Mouse (Mus musculus): ENCODE measurements around the gene Trpv5. TPM values are rescaled to one million over a fixed set of nuclear protein-coding genes. Genes with fewer than 3 reads are reported as not detected.

Trpv5 gene
- not detected in 2 replicates for polyA plus RNA-seq (2015; fragmentation: Nextera tagmentation; extraction: Ambion mirVana)

- 72% methylated on average over 1 of the region's 1 CpGs for WGBS
- H3K4me3 ChIP-seq = no peak within 1 kb of the TSS
- H3K36me3 ChIP-seq = no peaks in the 10 kb centered on the region
- H3K4me1 ChIP-seq = no peaks in the 10 kb centered on the region
- no peaks in the 10 kb centered on the region for H3K9me3 ChIP-seq
- ATAC-seq (ENCODE audit: borderline replicate concordance, extremely low read depth, low FRiP score, low TSS enrichment) = no peak
- H3K27me3 ChIP-seq = no peaks in the 10 kb centered on the region
- no peak within 1 kb of the TSS for H3K9ac ChIP-seq
- no peak within 1 kb of the TSS for H3K4me2 ChIP-seq
- H3K27ac ChIP-seq = no peak within 1 kb of the TSS
Observed at GRCm38 (mm10) chr6:41680669-41681068, at the start of gene Trpv5. TSS of gene Trpv5 (minus strand) at chr6:41680769.

- Histone ChIP-seq H3K4me1 (no peaks in the 10 kb centered on the region), H3K9me3 (no peaks in the 10 kb centered on the region), H3K4me2 (no peak overlapping the region), H3K27me3 (no peaks in the 10 kb centered on the region), H3K36me3 (no peaks in the 10 kb centered on the region), H3K9ac (no peak overlapping the region), H3K27ac (no peak overlapping the region), H3K4me3 (no peak overlapping the region)
- 56% methylated on average over 1 of the region's 1 CpGs for WGBS
- no peak for ATAC-seq (ENCODE audit: borderline replicate concordance, extremely low read depth, low FRiP score, low TSS enrichment)
Observed at GRCm38 (mm10) chr6:41727989-41728609, 47.5 kb upstream of the Trpv5 start.

- H3K27ac ChIP-seq = no peak overlapping the region
- H3K9me3 ChIP-seq = no peaks in the 10 kb centered on the region
- H3K27me3 ChIP-seq = no peaks in the 10 kb centered on the region
- H3K4me2 ChIP-seq = no peak overlapping the region
- 73% methylated on average over 2 of the region's 2 CpGs for WGBS
- no peak overlapping the region for H3K4me3 ChIP-seq
- no peak overlapping the region for H3K9ac ChIP-seq
- no peaks in the 10 kb centered on the region for H3K4me1 ChIP-seq
- no peaks in the 10 kb centered on the region for H3K36me3 ChIP-seq
- ATAC-seq (ENCODE audit: borderline replicate concordance, extremely low read depth, low FRiP score, low TSS enrichment) = no peak
Observed at GRCm38 (mm10) chr6:41721430-41721829, 40.9 kb upstream of the Trpv5 start.

- Histone ChIP-seq H3K9me3 (no peaks in the 10 kb centered on the region), H3K4me1 (no peaks in the 10 kb centered on the region), H3K27ac (no peak overlapping the region), H3K4me3 (no peak overlapping the region), H3K9ac (no peak overlapping the region), H3K27me3 (no peaks in the 10 kb centered on the region), H3K4me2 (no peak overlapping the region), H3K36me3 (no peaks in the 10 kb centered on the region)
- no peak for ATAC-seq (ENCODE audit: borderline replicate concordance, extremely low read depth, low FRiP score, low TSS enrichment)
- WGBS = 68% methylated on average over 1 of the region's 1 CpGs
Observed at GRCm38 (mm10) chr6:41710281-41710680, 29.7 kb upstream of the Trpv5 start.

- H3K4me1 ChIP-seq = no peaks in the 10 kb centered on the region
- WGBS = 84% methylated on average over 7 of the region's 7 CpGs
- no peaks in the 10 kb centered on the region for H3K9me3 ChIP-seq
- H3K36me3 ChIP-seq = no peaks in the 10 kb centered on the region
- H3K27ac ChIP-seq = no peak overlapping the region
- no peak overlapping the region for H3K4me2 ChIP-seq
- no peak overlapping the region for H3K9ac ChIP-seq
- no peaks in the 10 kb centered on the region for H3K27me3 ChIP-seq
- no peak for ATAC-seq (ENCODE audit: borderline replicate concordance, extremely low read depth, low FRiP score, low TSS enrichment)
- no peak overlapping the region for H3K4me3 ChIP-seq
Observed at GRCm38 (mm10) chr6:41706275-41706674, 25.7 kb upstream of the Trpv5 start.

- H3K9ac ChIP-seq = no peak within 1 kb of the TSS
- no peak within 1 kb of the TSS for H3K4me2 ChIP-seq
- 24% methylated on average over 1 of the region's 1 CpGs for WGBS
- no peak within 1 kb of the TSS for H3K27ac ChIP-seq
- no peaks in the 10 kb centered on the region for H3K36me3 ChIP-seq
- ATAC-seq (ENCODE audit: borderline replicate concordance, extremely low read depth, low FRiP score, low TSS enrichment) = peak; percentile 78; the same call in 1 of the 2 replicates
- H3K4me3 ChIP-seq = no peak within 1 kb of the TSS
- H3K27me3 ChIP-seq = no peaks in the 10 kb centered on the region
- no peaks in the 10 kb centered on the region for H3K9me3 ChIP-seq
- H3K4me1 ChIP-seq = no peaks in the 10 kb centered on the region
Observed at GRCm38 (mm10) chr6:41704123-41704522, 23.6 kb upstream of the Trpv5 start, which contains the start of gene Kel. TSS of gene Kel (minus strand) at chr6:41704339.

GRCm38 (mm10) chr6:41702928-41703327 lies 22.4 kb upstream of the Trpv5 start:
- 76% methylated on average over 2 of the region's 2 CpGs for WGBS
- no peak overlapping the region for H3K9ac ChIP-seq
- no peaks in the 10 kb centered on the region for H3K36me3 ChIP-seq
- H3K9me3 ChIP-seq = no peaks in the 10 kb centered on the region
- no peaks in the 10 kb centered on the region for H3K4me1 ChIP-seq
- ATAC-seq (ENCODE audit: borderline replicate concordance, extremely low read depth, low FRiP score, low TSS enrichment) = peak; percentile 46; the same call in 1 of the 2 replicates
- no peak overlapping the region for H3K4me3 ChIP-seq
- no peak overlapping the region for H3K27ac ChIP-seq
- H3K27me3 ChIP-seq = no peaks in the 10 kb centered on the region
- no peak overlapping the region for H3K4me2 ChIP-seq

GRCm38 (mm10) chr6:41701245-41701644 lies 20.7 kb upstream of the Trpv5 start:
- H3K4me2 ChIP-seq = no peak overlapping the region
- H3K4me1 ChIP-seq = no peaks in the 10 kb centered on the region
- ATAC-seq (ENCODE audit: borderline replicate concordance, extremely low read depth, low FRiP score, low TSS enrichment) = no peak
- H3K36me3 ChIP-seq = no peaks in the 10 kb centered on the region
- H3K27me3 ChIP-seq = no peaks in the 10 kb centered on the region
- no peaks in the 10 kb centered on the region for H3K9me3 ChIP-seq
- no peak overlapping the region for H3K27ac ChIP-seq
- H3K4me3 ChIP-seq = no peak overlapping the region
- no peak overlapping the region for H3K9ac ChIP-seq
- 57% methylated on average over 1 of the region's 1 CpGs for WGBS

- no peak for ATAC-seq (ENCODE audit: borderline replicate concordance, extremely low read depth, low FRiP score, low TSS enrichment)
- WGBS = 82% methylated on average over 1 of the region's 1 CpGs
Observed at GRCm38 (mm10) chr6:41694407-41694806, 13.8 kb upstream of the Trpv5 start.

GRCm38 (mm10) chr6:41692200-41692599 lies 11.6 kb upstream of the Trpv5 start:
- Histone ChIP-seq H3K9ac (no peak overlapping the region), H3K4me3 (no peak overlapping the region), H3K27ac (no peak overlapping the region), H3K36me3 (no peaks in the 10 kb centered on the region), H3K9me3 (no peaks in the 10 kb centered on the region), H3K4me2 (no peak overlapping the region), H3K4me1 (no peaks in the 10 kb centered on the region), H3K27me3 (no peaks in the 10 kb centered on the region)
- no peak for ATAC-seq (ENCODE audit: borderline replicate concordance, extremely low read depth, low FRiP score, low TSS enrichment)

More at GRCm38 (mm10) chr6:41694407-41694806, 13.8 kb upstream of the Trpv5 start:
- Histone ChIP-seq H3K4me2 (no peak overlapping the region), H3K9ac (no peak overlapping the region), H3K4me1 (no peaks in the 10 kb centered on the region), H3K9me3 (no peaks in the 10 kb centered on the region), H3K27ac (no peak overlapping the region), H3K27me3 (no peaks in the 10 kb centered on the region), H3K4me3 (no peak overlapping the region), H3K36me3 (no peaks in the 10 kb centered on the region)

GRCm38 (mm10) chr6:41685596-41685995 lies 5.0 kb upstream of the Trpv5 start:
- H3K27me3 ChIP-seq = no peaks in the 10 kb centered on the region
- no peaks in the 10 kb centered on the region for H3K36me3 ChIP-seq
- H3K27ac ChIP-seq = no peak overlapping the region
- no peak overlapping the region for H3K4me3 ChIP-seq
- no peaks in the 10 kb centered on the region for H3K4me1 ChIP-seq
- no peaks in the 10 kb centered on the region for H3K9me3 ChIP-seq
- H3K9ac ChIP-seq = no peak overlapping the region
- no peak for ATAC-seq (ENCODE audit: borderline replicate concordance, extremely low read depth, low FRiP score, low TSS enrichment)
- no peak overlapping the region for H3K4me2 ChIP-seq
- 80% methylated on average over 3 of the region's 3 CpGs for WGBS

- no peaks in the 10 kb centered on the region for H3K4me1 ChIP-seq
- H3K27ac ChIP-seq = no peak overlapping the region
- WGBS = 57% methylated on average over 5 of the region's 5 CpGs
- no peaks in the 10 kb centered on the region for H3K27me3 ChIP-seq
- H3K9me3 ChIP-seq = no peaks in the 10 kb centered on the region
- no peak for ATAC-seq (ENCODE audit: borderline replicate concordance, extremely low read depth, low FRiP score, low TSS enrichment)
- no peak overlapping the region for H3K4me3 ChIP-seq
- no peaks in the 10 kb centered on the region for H3K36me3 ChIP-seq
- no peak overlapping the region for H3K4me2 ChIP-seq
- no peak overlapping the region for H3K9ac ChIP-seq
Observed at GRCm38 (mm10) chr6:41684911-41685310, 4.3 kb upstream of the Trpv5 start.

- WGBS = 90% methylated on average over 2 of the region's 2 CpGs
- Histone ChIP-seq H3K4me2 (no peak within 1 kb of the TSS), H3K27me3 (no peaks in the 10 kb centered on the region)
Observed at GRCm38 (mm10) chr6:41684131-41684530, 3.6 kb upstream of the Trpv5 start, which contains the start of gene Llcfc1. TSS of gene Llcfc1 (plus strand) at chr6:41684431.

More at GRCm38 (mm10) chr6:41684131-41684530, 3.6 kb upstream of the Trpv5 start, which contains the start of gene Llcfc1:
- Histone ChIP-seq H3K4me1 (no peaks in the 10 kb centered on the region), H3K27ac (no peak within 1 kb of the TSS), H3K9me3 (no peaks in the 10 kb centered on the region), H3K4me3 (no peak within 1 kb of the TSS), H3K9ac (no peak within 1 kb of the TSS), H3K36me3 (no peaks in the 10 kb centered on the region)
- no peak for ATAC-seq (ENCODE audit: borderline replicate concordance, extremely low read depth, low FRiP score, low TSS enrichment)

All from lung, embryonic 15.5 days (tissue).